Mouse (Mus musculus) spleen, adult 12 weeks (tissue): ENCODE data around the gene Nav2.

Experiments used
- DNase-seq: peaks from one replicate; pipeline ENCODE4 v3.0.0; 2022; ENCODE audit warnings: low spot score

Nav2 gene

GRCm38 (mm10) chr7:49250581-49251307 lies 342.2 kb downstream of the Nav2 start:
- no peak for DNase-seq

- DNase-seq: no peak
Observed at GRCm38 (mm10) chr7:49251308-49251638, 342.8 kb downstream of the Nav2 start.

GRCm38 (mm10) chr7:49252444-49252843 lies 343.9 kb downstream of the Nav2 start:
- DNase-seq: no peak

DNA sequence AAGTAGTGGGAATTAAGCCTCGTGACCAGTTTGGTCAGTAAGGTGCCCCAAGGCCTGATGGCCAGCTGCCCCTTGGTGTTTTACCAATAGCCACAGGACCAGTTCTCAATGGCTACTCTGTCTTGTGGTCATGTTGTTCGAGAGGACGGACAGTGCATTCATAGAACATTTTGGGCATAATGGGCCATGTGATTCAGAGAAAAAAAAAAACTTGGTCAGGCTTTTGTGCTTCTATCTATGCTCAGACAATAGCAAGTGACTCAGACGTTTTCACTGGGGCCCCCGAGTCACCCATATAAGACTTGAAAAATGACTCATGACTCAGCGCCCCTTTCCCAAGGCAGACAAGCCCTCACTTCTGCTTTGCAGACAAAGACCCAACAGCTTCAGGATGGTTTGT lies 344.4 kb downstream of the Nav2 start:
- DNase-seq: no peak

- no peak for DNase-seq
Observed at GRCm38 (mm10) chr7:49255053-49255452, 346.5 kb downstream of the Nav2 start.

- DNase-seq: no peak
Observed at GRCm38 (mm10) chr7:49257234-49257906, 348.9 kb downstream of the Nav2 start.

DNA sequence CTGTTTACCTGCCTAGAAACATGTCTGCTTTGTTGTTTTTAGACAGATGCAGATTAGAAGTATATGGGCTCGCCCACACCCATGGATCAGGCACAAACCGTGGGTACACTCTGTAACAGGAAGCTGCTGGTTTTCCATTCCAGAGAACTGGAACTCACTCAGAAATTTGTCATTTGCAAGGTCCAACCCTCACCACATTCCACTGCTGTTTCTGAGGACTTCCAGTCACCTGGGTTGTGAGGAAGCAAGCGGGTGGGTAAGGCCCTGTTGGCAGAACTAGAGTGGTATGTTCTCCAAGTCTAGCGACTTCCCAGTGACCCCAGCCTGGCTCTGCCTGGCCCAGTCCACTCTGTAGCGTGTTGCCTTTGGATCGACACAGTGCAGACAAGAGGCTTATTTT lies 349.6 kb downstream of the Nav2 start:
- DNase-seq: no peak

DNA sequence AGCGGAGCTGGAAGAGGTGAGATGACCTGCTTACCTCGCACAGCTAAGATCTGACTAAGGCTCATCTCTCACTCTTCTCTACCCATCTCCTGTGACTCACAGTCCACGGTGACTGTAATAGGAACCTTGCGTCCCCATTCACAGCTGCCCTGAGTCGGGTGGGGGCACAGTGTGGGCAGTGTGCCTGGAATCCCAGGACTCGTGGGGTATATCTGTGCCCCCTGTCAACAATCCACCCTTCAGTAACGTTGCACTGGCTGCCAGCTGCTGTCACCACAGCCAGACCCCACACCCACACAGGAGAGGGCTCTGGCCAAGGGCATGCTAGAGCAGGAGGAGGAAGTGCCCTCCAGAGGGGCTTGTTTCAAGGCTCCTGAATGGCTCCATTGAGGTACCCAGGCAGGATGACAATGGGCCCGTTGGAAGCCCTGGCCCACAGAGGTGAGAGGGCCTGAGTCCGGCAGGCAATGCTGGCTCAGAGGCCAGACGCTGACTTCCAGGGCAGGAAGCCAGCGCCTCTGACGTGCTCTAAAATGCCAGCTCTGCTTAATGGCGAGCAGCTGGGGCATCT lies 353.5 kb downstream of the Nav2 start:
- DNase-seq: no peak

GRCm38 (mm10) chr7:49266422-49266821 lies 357.9 kb downstream of the Nav2 start:
- no peak for DNase-seq

GRCm38 (mm10) chr7:49267621-49268325 lies 359.3 kb downstream of the Nav2 start:
- no peak for DNase-seq

DNA sequence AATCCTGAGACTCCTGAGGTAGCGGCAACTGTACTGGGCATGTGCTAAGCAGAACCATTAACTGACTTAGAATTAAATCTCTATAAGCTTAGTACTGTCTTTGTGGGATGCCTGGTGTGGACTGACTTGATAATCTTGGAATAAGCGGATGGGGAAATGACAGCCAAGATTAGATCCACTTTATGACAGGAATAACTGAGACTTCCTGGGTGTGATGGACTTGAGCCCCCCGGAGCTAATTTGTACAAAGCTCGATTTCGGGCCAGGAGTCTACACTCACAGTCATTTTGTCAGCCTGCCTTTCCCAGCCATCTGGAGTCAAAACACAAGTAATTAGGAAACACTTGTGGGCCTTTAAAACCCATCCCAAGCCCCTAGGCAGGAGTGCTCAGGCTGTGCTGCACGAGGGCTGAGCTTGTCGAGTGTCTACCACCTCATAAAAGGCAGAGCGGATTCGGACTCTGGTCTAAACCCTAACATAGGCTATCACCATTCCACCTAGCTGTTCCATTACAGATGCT lies 359.9 kb downstream of the Nav2 start:
- no peak for DNase-seq

DNA sequence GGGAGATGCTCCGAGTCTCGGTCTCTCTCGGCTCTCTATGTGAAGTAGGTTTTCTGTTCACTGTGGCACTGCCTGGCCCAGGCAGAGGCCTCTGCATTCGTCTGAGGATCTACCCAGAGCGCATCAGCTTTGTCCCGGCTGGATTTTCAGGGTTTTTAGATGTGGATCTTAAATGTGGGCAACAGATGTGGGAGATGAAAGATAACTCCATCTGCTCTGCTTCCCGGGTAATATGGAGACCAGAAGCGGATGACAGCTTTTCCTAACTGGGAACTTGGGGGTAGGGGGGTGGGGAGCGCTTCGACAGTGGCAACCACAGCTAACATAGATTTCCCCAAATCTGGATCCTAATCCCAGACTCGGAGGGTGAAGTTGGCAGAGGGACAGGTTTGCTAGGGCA lies 362.3 kb downstream of the Nav2 start:
- no peak for DNase-seq

DNA sequence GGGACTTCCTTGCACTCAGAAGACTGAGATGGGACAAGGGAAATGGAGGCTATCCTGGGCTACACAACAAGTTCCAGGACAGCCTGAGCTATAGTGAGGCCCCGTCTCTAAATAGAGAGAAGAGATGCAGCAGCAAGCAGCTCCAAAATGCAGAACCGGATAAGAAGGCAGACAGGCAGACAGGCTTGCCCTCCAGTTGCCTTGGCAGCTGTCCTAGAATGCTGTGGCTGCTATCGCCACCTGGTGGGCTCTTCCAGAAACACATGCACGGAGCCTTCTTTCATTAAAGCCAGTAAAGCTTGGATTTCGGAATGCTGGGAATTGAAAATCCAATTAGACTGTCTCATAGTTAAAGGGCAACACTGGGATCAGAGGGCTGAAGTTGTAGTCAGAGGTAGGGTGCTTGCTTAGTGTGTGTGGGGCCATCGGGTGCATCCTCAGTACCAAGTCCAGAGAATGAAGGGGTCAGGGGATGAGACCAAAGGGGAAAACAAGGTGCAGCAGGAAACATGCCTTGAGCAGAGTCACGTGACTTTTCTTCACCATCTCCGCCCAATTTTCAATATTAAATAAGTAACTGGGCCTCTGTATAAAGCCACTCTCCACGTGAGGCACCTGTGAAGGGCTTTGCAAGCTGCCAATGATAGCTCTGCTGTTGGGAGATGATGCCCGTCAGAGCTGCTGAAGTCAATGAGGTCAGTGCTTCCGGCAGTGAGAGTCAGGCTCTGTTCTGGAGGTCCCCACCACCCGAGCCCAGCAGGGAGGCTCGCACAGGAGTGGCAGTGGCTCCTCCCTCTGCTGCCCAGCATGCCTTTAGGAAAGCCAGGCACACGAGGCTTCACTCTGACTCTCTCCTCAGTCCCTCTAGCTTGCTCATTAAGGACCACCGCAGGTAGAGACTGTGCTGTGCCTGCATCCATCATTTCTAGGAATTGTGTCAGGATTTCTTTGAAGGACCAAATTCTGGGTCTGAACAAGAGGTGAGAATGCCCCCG lies 364.2 kb downstream of the Nav2 start:
- peak; percentile 35 for DNase-seq

DNA sequence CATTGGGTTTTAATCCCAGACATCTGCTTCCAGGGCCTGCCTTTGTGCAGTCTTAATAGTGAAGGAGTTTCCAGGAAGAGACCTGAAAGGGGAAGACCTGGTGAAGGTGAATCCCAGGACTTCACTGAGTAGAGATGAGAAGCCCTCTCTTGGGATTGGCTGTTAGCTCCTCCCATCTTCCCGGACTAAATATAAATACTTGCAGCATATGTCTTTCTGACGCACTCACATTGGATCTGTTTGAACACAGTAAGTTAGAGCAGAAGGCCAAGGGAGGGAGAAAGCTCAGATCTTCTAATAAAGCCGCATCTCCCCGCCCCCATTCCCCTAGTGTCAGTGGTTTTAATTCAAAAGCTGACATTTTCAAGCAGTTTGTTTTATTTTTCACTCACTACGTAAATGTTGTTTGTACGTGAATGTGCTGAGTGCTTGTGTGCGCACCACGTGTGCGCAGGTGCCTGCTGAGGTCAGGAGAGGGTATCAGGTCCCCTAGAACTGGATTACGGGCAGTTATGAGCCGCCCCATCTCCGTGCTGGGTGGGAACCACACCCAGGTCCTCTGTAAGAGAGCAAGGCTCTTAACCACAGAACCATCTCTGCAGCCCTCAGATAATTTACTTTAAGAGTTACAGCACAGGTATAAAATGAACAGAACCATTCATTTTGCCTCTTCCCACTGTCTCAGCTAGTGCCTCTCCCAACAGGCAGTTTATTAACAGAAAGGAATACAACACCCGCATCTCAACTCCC lies 365.6 kb downstream of the Nav2 start:
- no peak for DNase-seq

DNA sequence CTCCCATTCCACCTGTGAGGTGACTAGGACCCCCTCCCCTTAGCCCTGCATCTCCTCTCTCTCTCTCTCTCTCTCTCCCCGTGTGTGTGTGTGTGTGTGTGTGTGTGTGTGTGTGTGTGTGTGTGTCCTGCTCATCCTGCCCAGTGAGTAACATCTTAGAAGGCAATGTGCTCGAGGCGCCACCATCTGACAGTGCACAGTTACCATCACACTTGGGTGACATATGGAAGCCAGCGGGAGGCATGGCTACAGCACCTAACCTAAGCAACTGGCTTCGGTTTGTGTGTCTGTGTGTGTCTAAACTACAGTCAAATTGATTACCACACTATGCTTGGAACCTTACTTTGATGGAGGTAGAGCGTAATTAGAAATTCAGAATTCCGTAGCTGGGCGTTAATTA lies 366.2 kb downstream of the Nav2 start:
- no peak for DNase-seq

DNA sequence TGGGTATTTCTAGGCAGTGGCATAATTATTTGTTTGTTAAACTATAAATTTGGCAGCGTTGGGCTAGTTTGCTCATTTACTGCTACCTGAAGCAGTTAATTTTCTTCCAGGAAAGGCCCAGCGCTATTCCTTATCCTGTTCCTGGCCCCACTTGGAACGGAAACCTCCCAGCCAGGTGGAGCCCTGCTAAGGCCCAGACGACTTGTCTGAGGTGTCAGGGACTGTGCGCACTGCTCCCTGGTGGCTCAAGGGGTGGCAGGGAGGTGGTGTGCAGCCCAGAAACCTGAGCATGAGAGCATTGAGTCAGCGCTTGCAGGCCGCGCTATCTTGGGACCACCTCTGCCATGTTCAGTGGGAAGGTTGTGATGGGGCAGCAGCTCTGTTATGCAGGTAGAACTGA lies 367.6 kb downstream of the Nav2 start:
- no peak for DNase-seq

GRCm38 (mm10) chr7:49277685-49278084 lies 369.2 kb downstream of the Nav2 start:
- no peak for DNase-seq

DNA sequence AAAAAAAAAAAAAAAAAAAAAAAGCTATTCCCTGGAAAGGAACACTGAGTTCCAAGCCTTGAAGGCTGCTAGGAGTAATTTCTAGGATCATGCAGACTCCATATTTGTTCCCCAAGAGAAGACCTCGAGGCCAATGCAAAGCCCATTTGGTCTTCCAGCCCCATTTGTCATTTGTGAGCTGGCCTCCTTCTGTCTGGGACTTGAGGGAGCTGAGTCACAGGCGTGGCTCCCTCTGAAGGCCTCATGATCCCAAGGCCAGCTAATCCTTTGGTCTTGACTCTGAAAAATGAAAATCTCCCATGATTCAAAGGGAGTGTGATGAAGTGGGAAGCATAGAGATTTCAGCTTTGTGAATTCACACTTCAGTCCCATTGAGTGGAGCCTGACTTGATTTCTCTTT lies 370.0 kb downstream of the Nav2 start:
- DNase-seq: no peak

GRCm38 (mm10) chr7:49280427-49280826 lies 371.9 kb downstream of the Nav2 start:
- no peak for DNase-seq

DNA sequence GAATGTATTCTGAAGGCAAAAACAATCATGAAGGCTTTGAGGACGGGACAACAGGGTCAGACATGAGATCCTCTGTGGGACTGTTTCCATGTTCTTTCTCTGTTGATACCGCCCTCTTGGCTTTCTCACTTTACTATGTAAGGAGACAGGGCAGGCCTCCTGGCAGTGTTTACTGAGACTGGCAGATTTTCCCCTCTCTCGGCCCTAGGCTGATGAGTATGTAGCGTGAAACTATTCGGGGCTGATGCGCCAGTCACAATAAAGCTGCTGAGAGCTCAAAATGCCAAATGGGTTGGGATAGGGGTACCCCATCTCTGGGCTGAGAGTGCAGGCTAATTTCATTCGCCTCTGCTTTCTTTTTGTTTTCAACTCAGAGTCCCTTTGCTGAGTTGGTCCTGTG lies 373.9 kb downstream of the Nav2 start:
- no peak for DNase-seq
